Mouse (Mus musculus) right cerebral cortex, postnatal 25 days (tissue): ENCODE results near the gene Lhx6.

Experiments used
- DNase-seq: peaks from one replicate; pipeline ENCODE4 v3.0.0; 2022

Lhx6 gene

GRCm38 (mm10) chr2:36092748-36093147 is 12.5 kb downstream of the Lhx6 start:
- no peak for DNase-seq

- DNase-seq = no peak
Observed at GRCm38 (mm10) chr2:36090853-36091741, 14.1 kb downstream of the Lhx6 start.

GRCm38 (mm10) chr2:36089190-36089589 is 16.0 kb downstream of the Lhx6 start:
- no peak for DNase-seq

DNA sequence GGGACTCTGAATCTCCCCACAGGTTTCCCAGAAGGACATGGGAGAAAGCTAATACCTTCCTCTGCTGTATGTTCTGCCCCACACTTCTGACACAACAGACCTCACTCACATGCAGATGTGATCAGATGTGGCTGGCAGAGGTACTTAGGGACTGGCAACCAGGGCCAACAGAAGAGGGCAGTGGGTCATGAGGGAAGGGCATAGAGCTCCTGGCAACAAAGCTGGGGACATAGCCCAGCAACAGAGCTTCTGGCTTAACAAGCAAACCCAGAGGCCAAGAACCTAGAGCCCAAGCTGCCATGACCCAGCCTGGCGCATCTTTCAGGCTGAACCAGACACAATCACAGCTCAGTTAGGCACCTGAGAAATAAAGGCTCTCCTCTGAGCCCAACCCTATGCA is 20.2 kb downstream of the Lhx6 start:
- no peak for DNase-seq

DNA sequence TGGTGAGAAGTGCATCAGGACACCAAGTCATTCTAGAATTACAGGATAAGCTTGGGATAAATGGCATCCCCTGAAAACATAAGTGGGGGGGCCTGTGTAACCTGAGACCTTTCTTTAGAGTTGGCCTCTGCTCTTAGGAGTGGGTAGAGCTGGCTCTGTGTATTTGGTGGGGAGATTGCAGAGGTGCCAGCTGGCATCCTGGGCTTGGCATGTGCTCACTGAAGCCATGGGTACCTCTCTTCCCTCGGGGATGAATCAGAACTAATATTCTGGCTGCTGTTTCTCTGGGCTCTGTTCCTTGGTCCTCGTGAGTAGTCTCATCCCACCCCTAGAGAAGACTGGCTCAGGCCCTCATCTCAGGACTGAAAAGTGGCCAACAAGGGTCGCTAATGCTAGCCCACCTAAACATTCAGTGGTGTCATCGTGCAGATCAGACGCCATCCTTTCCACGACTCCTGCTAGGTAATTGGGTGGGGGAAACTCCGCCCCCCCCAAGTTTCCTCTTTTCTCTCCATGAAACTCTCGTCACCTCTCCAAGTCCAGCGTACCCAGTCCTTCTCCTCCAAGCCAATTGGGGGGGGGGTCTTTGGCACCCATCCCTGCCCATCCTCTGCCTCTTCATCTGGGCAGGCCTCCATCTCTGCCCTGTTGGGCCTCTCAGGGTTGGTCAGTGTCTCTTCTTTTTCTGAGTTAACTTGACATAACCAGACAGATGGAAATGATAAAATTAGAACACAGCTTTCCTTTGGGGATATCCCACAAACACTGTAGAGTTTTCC is 22.2 kb downstream of the Lhx6 start:
- no peak for DNase-seq

GRCm38 (mm10) chr2:36081446-36081845 is 23.8 kb downstream of the Lhx6 start:
- no peak for DNase-seq

GRCm38 (mm10) chr2:36077160-36077761 is 27.9 kb downstream of the Lhx6 start:
- DNase-seq = no peak

GRCm38 (mm10) chr2:36075210-36075609 is 30.0 kb downstream of the Lhx6 start:
- no peak for DNase-seq

DNA sequence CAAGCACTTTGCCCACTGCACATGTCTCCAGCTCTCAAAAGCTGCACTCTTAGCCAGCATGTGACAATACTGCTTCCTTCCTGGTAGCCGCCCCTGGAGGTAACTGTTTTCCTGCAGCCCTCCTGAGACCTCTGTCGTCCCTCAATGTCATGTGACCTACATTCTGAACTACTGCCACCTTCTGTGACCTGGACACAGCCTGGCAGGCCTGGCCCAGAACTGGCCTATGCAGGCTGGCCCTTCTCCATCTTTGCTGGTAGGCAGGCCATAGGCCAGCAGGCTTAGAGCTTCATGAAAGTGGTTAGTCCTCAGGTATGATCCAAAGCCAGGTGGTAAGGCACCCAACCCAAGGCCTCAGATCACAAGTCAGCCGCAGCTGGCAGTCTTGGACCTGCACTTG is 31.4 kb downstream of the Lhx6 start:
- no peak for DNase-seq

DNA sequence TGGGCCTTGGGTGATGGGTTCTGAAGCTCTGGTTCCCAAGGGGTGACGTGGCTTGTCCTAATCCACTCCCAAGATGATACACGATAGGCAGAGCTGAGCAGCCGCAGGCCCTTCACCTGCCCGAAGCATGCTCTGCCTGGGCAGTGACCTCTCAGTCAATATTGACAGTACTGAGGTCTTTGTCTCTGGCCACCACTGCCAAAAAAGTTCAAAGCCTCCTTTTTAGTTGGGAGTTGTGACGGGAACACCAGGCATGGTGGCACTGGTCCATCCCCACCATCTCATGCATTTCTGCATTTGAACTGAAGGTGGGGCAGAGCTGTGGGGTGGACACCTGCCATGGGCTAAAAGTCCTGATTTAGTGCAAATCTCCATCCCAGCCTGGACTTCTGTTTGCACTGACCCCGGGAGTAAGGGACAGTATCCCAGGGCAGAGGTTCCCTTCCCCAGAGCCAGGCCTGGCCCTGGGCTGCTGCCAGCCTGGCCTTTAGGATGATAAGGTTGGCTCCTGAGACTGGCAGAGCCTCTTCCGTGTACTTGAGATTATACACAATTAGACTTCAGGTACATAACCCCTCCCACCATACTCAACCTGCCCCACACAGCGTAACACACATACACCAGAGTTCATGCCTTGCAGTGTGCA is 33.4 kb downstream of the Lhx6 start:
- no peak for DNase-seq

DNA sequence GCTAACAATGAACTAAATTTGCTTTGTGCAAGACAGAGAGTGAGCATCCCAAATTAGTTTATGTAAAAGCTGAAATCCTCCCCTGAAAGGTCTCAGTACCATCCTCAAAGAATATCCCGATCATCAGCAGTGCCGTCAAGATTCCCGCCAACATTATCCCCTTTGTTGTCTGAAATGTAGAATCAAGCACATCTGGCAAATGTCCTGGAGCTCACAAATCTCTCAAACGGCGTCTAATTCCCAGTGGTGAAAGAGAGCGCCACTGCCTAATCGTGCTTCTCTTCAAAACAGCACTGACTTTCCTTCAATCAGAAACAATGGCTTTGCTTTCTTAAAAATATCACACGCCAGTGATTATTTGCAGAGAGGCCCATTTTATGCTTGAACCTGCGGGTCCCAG is 38.1 kb downstream of the Lhx6 start:
- DNase-seq = no peak

- DNase-seq = no peak
Observed at GRCm38 (mm10) chr2:36061409-36061808, 43.8 kb downstream of the Lhx6 start.

DNA sequence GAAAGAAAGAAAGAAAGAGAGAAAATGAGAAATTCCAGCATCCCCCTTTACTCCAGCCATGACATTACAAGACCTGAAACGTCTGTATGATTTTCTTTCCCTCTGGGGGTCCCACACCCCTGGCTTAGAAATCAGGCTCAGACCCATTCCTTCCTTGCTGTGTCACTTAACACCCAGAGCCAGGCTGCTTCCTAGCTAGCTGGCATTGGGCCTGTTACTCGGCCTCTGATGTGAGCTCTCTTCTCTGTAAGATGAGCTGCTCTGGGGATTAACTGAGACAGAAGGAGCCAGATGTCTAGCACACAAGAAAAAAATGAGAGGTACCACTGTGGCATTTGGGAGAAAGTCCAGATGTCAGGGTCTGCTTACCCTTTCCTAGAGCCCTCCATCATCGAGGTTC is 49.0 kb downstream of the Lhx6 start:
- no peak for DNase-seq

GRCm38 (mm10) chr2:36053249-36053648 is 52.0 kb downstream of the Lhx6 start:
- DNase-seq = peak; percentile 18

- DNase-seq = no peak
Observed at GRCm38 (mm10) chr2:36049567-36049954, 55.6 kb downstream of the Lhx6 start.

- peak; percentile 97 for DNase-seq
Observed at GRCm38 (mm10) chr2:36048748-36049566, 56.3 kb downstream of the Lhx6 start, which contains the start of the genes Ndufa8 and Morn5. Ndufa8 (minus strand) TSS chr2:36049406. Morn5 (plus strand) TSS chr2:36049458.

DNA sequence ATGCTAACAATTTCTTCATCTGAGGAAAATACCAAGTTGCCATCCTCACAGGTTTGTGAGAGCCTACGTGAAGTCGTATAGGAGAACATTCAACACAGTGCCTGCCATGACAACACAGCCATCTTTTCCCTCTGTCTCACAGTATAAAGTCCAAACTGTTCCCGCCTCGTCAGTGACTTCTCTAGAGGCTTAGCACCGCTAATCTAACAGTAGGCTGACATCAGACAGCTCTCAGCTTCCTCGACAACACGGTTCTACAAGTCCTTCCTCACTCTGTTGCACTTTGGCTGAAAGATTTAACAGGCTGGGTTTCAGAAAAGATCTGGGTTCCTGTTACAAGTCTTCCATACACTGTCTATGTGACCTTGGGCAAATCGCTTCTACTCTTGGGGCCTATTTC is 57.0 kb downstream of the Lhx6 start:
- DNase-seq = no peak

GRCm38 (mm10) chr2:36040872-36041271 is 64.3 kb downstream of the Lhx6 start:
- DNase-seq = no peak

- no peak for DNase-seq
Observed at GRCm38 (mm10) chr2:36039297-36039985, 65.8 kb downstream of the Lhx6 start.

DNA sequence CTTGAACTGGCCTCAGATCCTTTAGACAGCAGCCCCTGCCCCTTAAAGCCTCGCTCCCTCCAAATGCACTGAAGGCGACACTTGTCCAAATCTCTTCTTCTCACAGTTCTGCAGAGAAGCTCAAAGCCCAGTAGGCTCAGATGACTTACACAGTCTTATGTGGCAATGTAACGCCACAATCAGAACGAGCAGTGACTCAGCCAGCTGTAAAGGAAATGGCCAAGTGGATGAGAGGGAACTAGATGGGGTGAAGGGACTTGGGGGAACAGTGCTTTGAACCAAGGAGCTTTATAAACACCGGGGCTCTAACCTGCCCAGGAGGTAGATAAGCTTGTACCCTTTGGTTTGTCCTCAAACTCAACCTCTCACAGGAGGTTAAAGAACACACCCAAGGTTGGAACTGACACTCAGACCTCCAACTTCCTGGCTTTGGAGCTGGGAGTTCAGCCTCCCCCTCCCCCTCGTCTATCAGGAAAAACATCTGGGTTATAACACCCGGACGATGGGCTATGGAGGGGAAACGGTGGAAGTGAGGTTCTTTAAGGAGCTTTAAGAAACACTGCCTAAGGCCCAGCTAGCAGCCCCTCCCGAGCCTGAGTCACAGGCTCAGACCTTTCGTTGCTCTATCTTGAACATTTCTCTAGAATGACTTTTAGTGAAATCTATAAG is 69.7 kb downstream of the Lhx6 start:
- DNase-seq = no peak

DNA sequence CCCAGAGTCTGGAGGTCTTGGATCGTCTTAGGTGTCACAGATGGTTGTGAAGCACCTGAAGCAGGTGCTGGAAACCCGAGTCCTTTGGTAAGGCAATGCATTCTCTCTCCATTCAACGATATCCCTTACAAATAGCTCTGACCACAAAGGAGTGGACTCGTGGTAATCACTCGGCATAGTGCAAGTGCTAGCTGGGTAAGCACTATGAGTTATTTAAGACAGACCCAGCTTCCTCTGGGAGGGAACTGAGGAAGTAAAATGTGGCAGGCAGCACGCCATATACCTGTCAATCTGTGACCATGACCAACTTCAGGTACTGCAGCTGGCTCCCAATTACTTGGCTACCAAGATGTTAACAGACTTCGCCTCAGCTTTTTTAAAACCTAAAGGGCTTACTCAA is 70.3 kb downstream of the Lhx6 start:
- no peak for DNase-seq
